Mouse (Mus musculus) spleen, adult 12 weeks (tissue): ENCODE data around the gene Fau.
A peak's percentile ranks its signal among the peaks of the same experiment; 100 is the strongest.

Experiments used
- DNase-seq: peaks from one replicate; pipeline ENCODE4 v3.0.0; 2022; ENCODE audit warnings: low spot score

Gene Fau

GRCm38 (mm10) chr19:6045366-6046293, 12.0 kb upstream of the Fau start:
- DNase-seq: no peak

DNA sequence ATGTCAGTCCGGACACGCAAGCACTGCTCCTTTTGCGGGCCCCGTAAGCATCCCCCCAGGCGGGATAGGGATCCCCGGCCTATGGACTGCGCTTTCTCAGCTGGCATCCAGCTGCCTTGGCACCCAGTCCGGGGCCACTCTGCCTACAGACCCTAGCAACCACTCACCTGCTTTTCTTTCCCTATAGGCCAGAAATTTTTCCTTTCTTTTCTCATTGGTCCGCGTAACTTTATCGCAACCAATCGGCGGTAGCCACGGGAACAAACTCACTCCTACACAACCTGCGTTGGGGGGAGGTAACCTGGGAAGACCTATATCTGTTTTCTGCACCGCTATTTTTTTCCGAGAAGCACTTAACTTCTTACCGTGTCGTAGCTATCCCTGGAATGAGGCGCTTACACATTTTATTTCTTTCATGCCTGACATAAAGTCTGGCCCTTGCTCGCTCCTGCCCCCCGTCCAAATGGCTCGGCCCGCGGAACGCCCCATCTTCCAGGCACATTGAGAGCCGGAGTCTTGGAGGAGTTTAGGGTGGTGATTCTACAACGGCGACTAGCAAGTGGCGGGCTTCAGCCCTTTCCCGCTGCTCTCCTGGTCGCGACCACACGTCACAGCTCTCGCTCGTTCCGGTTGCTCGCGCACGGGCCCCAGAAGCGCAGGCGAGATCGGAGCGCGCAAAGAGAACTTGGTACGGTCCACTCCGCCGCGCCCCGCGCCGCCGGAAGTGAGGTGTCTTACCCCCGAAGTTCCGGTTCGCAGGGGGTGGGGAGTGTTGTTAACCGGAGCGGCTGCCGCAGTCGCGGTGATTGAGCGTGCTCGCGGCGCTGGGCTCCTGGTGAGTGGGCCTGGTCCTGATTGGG, 11.1 kb upstream of the Fau start, which contains the start of gene Syvn1:
TSS of gene Syvn1 (plus strand) at position 283 of the 860 bp plus-strand sequence.
- peak; percentile 89 for DNase-seq

DNA sequence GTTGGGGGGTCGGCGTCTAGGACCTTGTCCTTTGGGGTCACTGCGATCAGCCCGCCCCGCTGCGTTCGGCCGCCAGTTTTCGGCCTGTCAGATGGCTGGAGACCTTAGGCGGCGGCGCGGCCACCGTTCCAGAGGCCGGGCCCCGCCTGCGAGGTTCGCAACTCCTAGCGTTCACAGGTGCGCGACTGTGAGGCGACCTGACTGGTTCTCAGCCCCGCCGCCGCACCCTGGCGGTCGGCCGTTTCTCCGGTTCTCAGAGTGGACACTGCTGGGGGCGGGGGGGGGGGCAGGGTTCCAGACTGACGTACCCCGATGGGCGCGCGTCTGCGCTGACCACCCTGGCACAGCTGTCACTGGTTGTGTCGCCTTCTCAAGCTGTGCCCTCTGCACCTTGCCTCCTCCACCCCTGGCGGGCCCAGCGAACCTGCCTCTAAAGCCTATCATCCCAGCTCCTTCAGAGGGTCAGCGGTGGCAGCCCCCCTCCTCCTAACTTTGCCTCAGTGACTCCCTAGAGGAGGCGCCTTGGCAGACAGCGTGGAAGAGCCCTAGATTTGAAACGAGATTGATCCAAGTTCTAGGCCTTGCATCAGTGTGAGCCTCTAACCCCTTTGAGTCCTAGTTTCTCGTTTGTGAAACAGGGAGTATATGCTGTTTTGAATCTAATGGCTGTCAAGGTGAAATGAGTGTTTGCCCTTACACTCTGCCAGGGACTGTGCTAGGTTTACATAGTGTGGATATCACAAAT, 10.3 kb upstream of the Fau start:
- DNase-seq: no peak

DNA sequence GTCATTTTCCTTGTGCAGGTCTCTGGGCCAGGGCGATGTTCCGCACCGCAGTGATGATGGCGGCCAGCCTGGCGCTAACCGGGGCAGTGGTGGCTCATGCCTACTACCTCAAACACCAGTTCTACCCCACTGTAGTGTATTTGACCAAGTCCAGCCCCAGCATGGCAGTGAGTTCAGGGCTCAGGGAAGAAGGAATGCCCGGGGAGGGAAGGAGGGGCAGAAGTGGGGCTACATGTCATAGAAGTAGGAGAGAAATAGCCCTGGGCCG, 9.8 kb upstream of the Fau start:
- DNase-seq: no peak

DNA sequence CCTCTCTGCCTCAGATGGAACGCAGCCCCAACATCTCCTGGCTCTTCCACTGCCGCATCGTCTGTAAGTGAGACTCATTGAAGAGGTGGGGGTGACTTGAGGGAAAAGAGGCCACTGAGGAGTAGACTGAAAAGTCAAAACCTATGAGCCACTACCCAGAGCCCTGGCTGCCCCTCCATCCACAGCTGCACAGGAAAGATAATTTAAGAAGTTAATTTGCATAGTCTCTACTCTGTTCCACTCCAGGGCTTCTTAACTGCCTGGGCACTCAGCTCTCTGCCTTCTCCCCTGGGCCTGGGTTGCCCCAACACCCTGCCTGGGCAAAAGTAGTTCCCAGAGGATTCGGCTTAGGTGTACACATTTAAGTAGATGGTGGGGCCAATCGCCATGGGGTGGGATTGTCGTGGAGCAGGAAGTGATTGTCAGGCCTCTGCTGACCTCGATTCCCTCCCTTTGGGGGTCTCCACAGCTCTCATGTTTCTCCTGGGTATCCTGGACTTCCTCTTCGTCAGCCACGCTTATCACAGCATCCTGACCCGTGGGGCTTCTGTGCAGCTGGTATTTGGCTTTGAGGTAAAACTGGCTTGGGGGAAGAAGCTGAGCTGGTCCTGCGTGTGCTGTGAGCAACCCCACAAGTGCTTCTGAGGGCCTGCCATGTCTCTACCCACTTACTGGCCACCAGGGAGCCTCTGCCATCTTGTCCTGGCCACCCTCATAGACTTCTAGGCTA, 8.8 kb upstream of the Fau start:
- DNase-seq: no peak

GRCm38 (mm10) chr19:6052516-6052915, 5.1 kb upstream of the Fau start:
- DNase-seq: no peak

DNA sequence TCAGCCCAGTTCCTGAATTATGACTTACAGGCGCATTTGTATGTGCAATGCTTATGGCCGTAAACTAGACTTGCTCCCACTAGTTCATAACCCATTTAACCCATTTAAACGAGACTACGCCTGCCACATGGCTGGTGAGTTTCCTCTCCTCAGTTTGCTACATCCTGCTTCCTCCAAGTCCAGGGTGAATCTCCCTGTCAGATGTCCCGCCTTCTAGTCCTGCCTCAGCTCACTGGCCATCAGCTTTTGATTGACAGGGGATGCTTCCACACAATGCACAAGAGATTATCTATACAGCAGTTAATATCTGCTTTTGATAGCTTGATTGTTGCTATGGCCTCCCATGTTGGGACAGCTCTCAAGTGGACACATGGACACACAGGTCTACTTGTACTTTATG, 3.3 kb upstream of the Fau start:
- no peak for DNase-seq

GRCm38 (mm10) chr19:6056696-6057095, 948 bp upstream of the Fau start:
- no peak for DNase-seq

DNA sequence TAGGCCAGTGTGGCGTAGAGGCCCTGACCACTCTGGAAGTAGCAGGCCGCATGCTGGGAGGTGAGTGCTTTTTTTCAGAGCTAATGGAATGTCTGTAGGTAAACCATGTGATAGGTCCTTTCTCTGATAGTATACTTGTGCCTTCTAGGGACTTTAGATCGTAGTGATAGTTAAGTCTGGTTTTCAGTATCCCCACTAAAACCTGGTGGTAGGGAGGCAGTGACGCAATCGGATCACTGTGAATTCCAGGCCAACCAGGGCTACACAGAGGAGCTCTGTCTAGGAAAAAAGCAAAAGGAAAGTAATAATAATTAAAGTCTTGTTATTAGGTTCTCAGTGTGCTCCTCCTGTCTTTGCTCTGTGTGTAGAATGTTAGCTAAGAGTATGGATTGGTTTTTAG, 869 bp downstream of the Fau start:
- no peak for DNase-seq

- DNase-seq: no peak
These were observed 1.3 kb downstream of the Fau start for GRCm38 (mm10) chr19:6058966-6059365.

DNA sequence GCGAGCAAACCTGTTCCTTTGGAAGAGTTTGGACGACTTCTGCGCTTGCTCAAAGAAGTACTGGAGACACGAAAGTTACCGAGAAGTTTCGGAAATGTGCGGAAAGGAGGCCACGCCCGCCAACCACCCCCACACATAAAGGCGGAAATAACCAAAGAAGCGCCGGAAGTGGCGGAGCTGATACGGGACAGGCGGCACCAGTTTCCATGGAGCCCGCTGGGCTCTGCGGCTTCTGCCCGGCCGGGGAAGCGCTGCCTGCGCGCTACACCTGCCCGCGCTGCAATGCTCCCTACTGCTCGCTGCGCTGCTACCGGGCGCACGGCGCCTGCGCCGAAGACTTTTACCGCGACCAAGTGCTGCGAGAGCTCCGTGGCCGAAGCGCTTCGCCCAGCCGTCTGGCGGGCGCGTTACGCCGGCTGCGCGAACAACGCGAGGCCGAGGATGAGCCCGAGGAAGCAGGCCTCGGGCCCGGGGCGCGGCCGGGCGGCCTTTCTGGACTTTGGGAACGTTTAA, 3.4 kb downstream of the Fau start, which contains the start of gene Znhit2:
TSS of gene Znhit2 (plus strand) at position 172 of the 513 bp plus-strand sequence.
- DNase-seq: peak; percentile 84

DNA sequence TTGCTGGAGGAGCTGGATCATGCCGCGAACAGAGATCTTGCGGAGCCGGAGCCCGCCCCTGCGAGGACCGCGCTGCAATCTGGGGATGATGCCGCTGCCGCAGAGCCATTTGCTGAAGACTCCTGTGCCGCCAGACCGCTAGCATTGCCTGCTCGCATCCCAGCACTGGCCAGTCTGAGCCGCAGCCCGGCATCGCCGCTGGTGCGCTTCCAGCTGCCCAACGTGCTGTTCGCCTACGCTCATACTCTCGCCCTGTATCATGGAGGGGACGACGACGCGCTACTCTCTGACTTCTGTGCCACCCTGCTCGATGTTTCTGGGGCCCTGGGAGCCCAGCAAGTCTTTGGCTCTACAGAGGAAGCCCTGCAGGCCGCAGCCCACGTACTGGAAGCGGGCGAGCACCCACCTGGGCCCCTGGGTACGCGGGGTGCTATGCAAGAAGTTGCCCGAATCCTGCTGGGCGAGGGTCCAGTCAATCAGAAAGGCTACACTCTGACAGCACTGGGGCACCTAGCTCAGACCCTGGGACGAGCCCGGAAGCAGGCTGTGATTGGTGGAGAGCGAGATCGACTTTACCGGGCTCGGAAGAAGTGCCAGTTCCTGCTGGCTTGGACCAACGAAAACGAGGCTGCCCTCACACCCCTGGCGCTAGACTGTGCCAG, 4.1 kb downstream of the Fau start:
- DNase-seq: no peak

DNA sequence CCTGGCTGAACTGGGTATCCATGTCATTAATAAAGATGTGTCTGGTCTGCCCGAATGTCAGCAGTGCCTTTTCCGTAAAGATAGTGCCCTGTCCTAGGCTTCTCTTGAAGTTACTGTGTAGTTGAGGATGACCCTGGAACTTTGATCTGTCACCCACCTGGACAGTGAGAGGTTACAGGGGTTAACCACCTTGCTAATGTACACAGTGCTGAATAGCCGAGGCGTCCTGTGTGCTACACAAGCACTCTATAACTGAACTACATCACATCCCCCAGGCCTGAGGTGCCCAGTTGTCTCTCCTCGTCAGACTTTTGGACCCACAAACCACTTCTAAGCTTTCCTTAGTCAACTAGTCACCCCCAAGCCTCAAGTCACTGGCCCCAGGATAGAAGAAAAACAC, 4.8 kb downstream of the Fau start:
- no peak for DNase-seq

GRCm38 (mm10) chr19:6063081-6063480, 5.4 kb downstream of the Fau start:
- DNase-seq: no peak

DNA sequence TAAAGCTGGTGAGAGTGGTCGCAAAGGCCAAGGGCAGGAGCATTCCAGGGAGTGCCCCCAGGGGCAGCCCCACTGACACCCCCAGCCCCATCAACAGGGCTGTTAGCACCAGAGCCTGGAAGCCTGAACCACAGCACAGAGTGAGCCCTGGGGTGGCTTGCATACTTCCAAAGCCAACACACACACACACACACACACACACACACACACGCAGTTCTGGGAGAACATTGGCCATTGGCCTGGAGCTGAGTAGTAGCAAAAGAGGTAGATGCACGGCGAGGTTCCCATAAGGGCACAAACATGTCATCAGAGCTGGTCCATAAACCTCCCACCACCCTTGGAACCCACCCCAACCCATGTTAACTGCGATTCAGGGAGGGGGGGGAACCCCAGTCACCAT, 8.9 kb downstream of the Fau start:
- DNase-seq: no peak

GRCm38 (mm10) chr19:6067011-6067723, 9.5 kb downstream of the Fau start:
- DNase-seq: peak; percentile 76

DNA sequence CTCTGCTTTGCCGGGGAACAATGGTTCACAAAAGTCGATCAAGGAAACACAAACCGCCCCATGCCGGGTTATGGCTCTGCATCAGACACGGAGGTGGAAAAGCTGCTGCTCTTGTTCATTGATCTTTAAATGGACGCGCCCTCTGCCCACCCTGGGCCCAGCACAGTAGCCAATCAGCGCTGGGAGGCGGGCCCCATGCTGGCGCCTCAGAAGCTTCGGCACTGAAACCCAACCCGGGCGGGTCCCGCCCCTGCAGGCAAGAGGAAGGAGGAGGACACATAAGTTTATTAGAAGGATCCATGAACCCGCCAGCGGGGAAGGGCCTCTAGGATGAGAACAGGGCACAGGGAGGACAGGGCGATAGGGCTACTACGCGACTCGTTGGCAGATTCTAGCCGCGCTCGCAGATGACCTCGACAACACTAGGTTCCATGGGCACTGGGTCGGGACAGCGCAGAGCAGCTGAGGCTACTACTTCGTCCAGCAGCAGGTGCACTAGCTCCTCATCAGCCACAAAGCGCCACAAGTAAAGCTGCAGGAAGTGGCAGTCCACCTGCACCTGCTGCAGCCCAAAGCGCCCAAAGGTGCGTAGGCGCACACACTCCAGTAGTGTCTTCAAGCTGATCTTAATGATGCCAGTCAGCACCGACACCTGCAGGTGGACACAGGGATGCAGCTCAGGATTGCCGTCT, 10.2 kb downstream of the Fau start, which contains the start of gene Tm7sf2:
TSS of gene Tm7sf2 (minus strand) at position 650 of the 692 bp plus-strand sequence.
- DNase-seq: peak; percentile 82

- no peak for DNase-seq
These were observed 11.3 kb downstream of the Fau start for GRCm38 (mm10) chr19:6068951-6069350.

DNA sequence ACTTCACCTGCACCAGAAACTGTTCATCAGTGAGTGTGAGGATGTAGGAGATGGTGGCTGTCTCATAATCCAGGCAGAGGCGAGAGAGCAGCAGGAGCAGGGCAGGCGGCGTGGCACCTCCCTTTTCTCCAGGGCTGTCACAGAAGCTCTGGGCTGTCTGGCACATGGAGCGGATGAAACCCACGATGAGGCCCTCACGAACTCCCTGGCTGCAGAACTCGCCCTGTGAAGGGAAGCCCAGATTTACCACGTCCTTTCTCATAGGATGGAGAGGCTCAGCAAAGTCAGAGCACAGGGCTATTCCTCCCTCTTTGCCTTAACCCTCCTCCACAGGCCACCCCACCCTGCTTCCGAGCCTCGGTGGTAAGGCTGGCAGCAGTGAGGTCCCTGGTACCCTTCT, 12.2 kb downstream of the Fau start:
- DNase-seq: no peak
